Mouse (Mus musculus): ENCODE results near the gene Zfp503.

The Zfp503 gene

GRCm38 (mm10) chr14:21993251-21994060 is 4.1 kb upstream of the Zfp503 start:
- no peak for DNase-seq

- no peak for DNase-seq
Observed at GRCm38 (mm10) chr14:21992321-21992885, 3.0 kb upstream of the Zfp503 start.

- no peak for DNase-seq
Observed at GRCm38 (mm10) chr14:21991856-21992255, 2.5 kb upstream of the Zfp503 start.

- DNase-seq, result no peak
Observed at GRCm38 (mm10) chr14:21991251-21991780, 1.9 kb upstream of the Zfp503 start.

- no peak for DNase-seq
Observed at GRCm38 (mm10) chr14:21990321-21991021, 1.1 kb upstream of the Zfp503 start.

GRCm38 (mm10) chr14:21988577-21989290 is 667 bp downstream of the Zfp503 start:
- no peak for DNase-seq

GRCm38 (mm10) chr14:21987660-21988576 is 1.5 kb downstream of the Zfp503 start:
- peak; percentile 59 to 62 for DNase-seq

- DNase-seq, result peak in 1 of 2 experiments; percentile 24
Observed at GRCm38 (mm10) chr14:21986733-21987659, 2.4 kb downstream of the Zfp503 start.

- DNase-seq, result peak; percentile 60 to 72
Observed at GRCm38 (mm10) chr14:21985981-21986732, 3.2 kb downstream of the Zfp503 start.

- no peak for DNase-seq
Observed at GRCm38 (mm10) chr14:21985426-21985931, 3.9 kb downstream of the Zfp503 start.

GRCm38 (mm10) chr14:21984757-21985425 is 4.5 kb downstream of the Zfp503 start:
- DNase-seq, result no peak

- DNase-seq, result no peak
Observed at GRCm38 (mm10) chr14:21983950-21984730, 5.3 kb downstream of the Zfp503 start.

GRCm38 (mm10) chr14:21983311-21983949 is 6.0 kb downstream of the Zfp503 start:
- no peak for DNase-seq

- no peak for DNase-seq
Observed at GRCm38 (mm10) chr14:21982592-21983310, 6.7 kb downstream of the Zfp503 start.

- no peak for DNase-seq
Observed at GRCm38 (mm10) chr14:21982096-21982591, 7.3 kb downstream of the Zfp503 start.

- peak in 1 of 2 experiments; percentile 26 for DNase-seq
Observed at GRCm38 (mm10) chr14:21981462-21981861, 7.9 kb downstream of the Zfp503 start.

GRCm38 (mm10) chr14:21968978-21969377 is 20.4 kb downstream of the Zfp503 start:
- peak; percentile 12 to 15 for DNase-seq
